Mouse (Mus musculus) embryonic facial prominence, embryonic 11.5 days (tissue): ENCODE measurements around the gene Sars2. TPM values are rescaled to one million over a fixed set of nuclear protein-coding genes. Genes with fewer than 3 reads are reported as not detected.

ENCODE experiments used
- ATAC-seq: fragments of 200-750 bp; cut with Nextera tagmentation; replicated peaks from 2 replicates; pipeline ENCODE4 v1.8.0; 2017; ENCODE audit warnings: low read depth; ENCODE audit not compliant: insufficient number of reproducible peaks, low FRiP score, low TSS enrichment
- DNase-seq: peaks from one replicate; pipeline ENCODE4 v3.0.0-alpha.2; 2015; ENCODE audit warnings: low spot score
- H3K27ac ChIP-seq: fragments of 300-500 bp; sonication (generic); replicated peaks from 2 replicates; pipeline ENCODE4 v1.5.1; 2014; ENCODE audit warnings: mild to moderate bottlenecking, low read depth, low read length, control low read depth
- H3K27me3 ChIP-seq: fragments of 300-500 bp; sonication (generic); 2 replicates; pipeline ENCODE4 v1.6.1; 2014; ENCODE audit warnings: mild to moderate bottlenecking, low read length, moderate library complexity, mixed read lengths; ENCODE audit not compliant: control insufficient read depth, insufficient read depth
- H3K36me3 ChIP-seq: fragments of 300-500 bp; sonication (generic); replicated peaks from 2 replicates; pipeline ENCODE4 v1.6.1; 2014; ENCODE audit warnings: low read depth, mild to moderate bottlenecking, low read length, moderate library complexity, mixed read lengths; ENCODE audit not compliant: control insufficient read depth, insufficient read depth
- H3K4me1 ChIP-seq: fragments of 300-500 bp; sonication (generic); 2 replicates; pipeline ENCODE4 v1.6.1; 2014; ENCODE audit warnings: low read length, mixed read lengths; ENCODE audit not compliant: control insufficient read depth, insufficient read depth
- H3K4me2 ChIP-seq: fragments of 300-500 bp; sonication (generic); 2 replicates; pipeline ENCODE4 v1.6.1; 2014; ENCODE audit warnings: low read depth, mild to moderate bottlenecking, control low read depth, low read length, moderate library complexity
- H3K4me3 ChIP-seq: fragments of 300-500 bp; sonication (generic); 2 replicates; pipeline ENCODE4 v1.5.1; 2014; ENCODE audit warnings: low read depth, low read length, control low read depth
- H3K9ac ChIP-seq: fragments of 300-500 bp; sonication (generic); replicated peaks from 2 replicates; pipeline ENCODE4 v1.6.1; 2014; ENCODE audit warnings: mild to moderate bottlenecking, control low read depth, low read length
- H3K9me3 ChIP-seq: fragments of 300-500 bp; sonication (generic); replicated peaks from 2 replicates; pipeline ENCODE4 v1.6.1; 2016; ENCODE audit warnings: mild to moderate bottlenecking, low read length, inconsistent platforms, mixed read lengths; ENCODE audit not compliant: control insufficient read depth
- WGBS: fragments of 180-500 bp; shearing (Covaris S2); extraction: QIAGEN DNeasy Blood & Tissue Kit; methylation state at CpG from one replicate; pipeline ENCODE4 v1.1.7; 2014; 5-methylcytosine and 5-hydroxymethylcytosine counted together
- polyA plus RNA-seq: library from polyadenylated mRNA; unstranded; fragments of >200 nt; fragmentation: Nextera tagmentation; extraction: Ambion mirVana; gene quantifications from 2 replicates; pipeline ENCODE4 v1.2.1, GENCODE M21; 2014

Gene Sars2
- polyA plus RNA-seq: 28.2 and 29.9 TPM in 2 replicates

DNA sequence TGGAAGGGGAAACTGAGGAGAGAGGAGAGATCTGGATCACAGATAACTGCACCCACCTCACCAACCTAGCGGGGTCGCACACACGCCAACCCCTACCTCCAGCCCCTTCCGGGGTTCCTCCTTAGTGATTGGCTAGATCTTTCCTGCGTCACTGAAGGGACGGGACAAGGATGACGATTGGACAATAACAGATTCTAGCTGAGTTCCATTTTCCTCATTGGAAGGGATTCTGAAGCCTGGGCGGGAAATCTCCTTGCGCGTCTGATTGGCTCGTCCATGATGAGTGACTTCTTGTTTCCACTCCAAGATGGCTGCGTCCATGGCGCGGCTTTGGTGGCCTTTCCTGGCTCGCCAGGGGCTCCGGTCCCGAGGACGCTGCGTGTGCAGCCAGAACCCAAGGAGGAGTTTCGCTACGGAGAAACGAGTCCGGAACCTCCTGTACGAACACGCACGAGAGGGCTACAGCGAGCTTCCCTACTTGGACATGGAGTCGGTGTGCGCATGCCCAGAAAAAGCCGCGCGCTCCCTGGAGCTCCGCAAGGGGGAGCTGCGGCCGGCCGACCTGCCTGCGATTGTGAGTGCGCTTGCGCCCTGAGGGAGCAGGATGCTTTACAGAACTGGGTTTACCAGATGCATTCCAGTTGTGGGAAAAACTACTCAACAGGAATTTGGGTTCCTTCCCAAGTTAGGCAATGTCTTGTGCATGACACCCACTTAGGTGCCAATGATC is at the start of gene Sars2, which contains the start of gene Mrps12:
TSS of gene Sars2 (plus strand) at position 284 of the 730 bp plus-strand sequence.
TSS of gene Mrps12 (minus strand) at position 112 of the 730 bp plus-strand sequence.
- peak within 1 kb of the TSS; percentile 81 for H3K9ac ChIP-seq
- ATAC-seq (peak; percentile 97), DNase-seq (peak; percentile 99)
- H3K36me3 ChIP-seq: no peaks in the 10 kb centered on the region; the same call in 1 of the 2 replicates
- H3K27me3 ChIP-seq: no peaks in the 10 kb centered on the region
- H3K4me3 ChIP-seq: peak within 1 kb of the TSS; percentile 73
- 0% methylated on average over 39 of the region's 39 CpGs for WGBS
- H3K4me2 ChIP-seq: peak within 1 kb of the TSS; percentile 78
- H3K9me3 ChIP-seq: no peaks in the 10 kb centered on the region
- H3K4me1 ChIP-seq: peaks cover 4% of the 10 kb centered on the region
- H3K27ac ChIP-seq: peak within 1 kb of the TSS; percentile 47; the same call in 1 of the 2 replicates

DNA sequence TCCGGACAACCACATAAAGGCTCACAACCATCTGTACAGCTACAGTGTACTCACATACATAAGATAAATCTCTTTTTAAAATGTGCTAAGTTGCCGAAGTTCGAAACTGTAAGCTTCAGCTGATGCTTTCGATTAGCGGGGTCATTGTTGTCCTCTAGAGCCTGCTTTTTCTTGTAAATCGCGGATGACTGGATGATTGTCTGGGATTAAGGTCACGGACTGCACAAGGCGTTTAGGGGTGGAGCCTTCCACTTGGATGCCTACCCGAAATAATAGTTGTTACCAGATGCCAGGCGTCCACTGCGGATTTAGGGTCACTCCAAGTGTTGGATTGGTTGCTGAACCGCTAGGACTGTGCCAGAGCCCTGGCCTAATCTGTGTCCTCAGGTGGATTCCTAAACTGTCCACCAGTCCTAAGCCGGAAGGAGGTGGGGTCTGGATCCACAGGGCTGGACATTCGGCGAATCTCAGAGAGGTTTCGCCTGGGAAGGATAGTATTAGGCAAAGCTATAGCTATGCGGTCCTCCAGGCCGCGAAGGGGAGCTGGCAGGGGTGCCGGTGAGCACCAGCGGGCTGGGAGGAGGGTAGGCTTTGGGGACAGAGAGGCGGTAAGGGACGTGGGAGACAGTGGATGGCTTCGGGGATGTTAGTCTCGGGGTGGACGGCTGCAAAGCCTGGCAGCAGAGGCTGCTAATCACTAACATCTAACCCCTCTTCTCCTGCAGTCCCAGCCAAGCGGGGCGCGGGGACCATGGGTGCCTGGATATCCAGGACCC is 49.1 kb upstream of the Sars2 start, which contains the start of gene Fbxo27:
TSS of gene Fbxo27 (plus strand) at position 305 of the 776 bp plus-strand sequence.
- H3K4me3 ChIP-seq: peak within 1 kb of the TSS; percentile 44
- peak; percentile 47 for DNase-seq
- no peaks in the 10 kb centered on the region for H3K36me3 ChIP-seq
- no peaks in the 10 kb centered on the region for H3K27me3 ChIP-seq
- WGBS: 24% methylated on average over 30 of the region's 30 CpGs
- H3K4me2 ChIP-seq: peak within 1 kb of the TSS; percentile 87
- peak; percentile 50 for ATAC-seq
- H3K9me3 ChIP-seq: no peaks in the 10 kb centered on the region
- peaks cover 2% of the 10 kb centered on the region for H3K4me1 ChIP-seq
- peak within 1 kb of the TSS; percentile 52 for H3K9ac ChIP-seq
- H3K27ac ChIP-seq: no peak within 1 kb of the TSS

DNA sequence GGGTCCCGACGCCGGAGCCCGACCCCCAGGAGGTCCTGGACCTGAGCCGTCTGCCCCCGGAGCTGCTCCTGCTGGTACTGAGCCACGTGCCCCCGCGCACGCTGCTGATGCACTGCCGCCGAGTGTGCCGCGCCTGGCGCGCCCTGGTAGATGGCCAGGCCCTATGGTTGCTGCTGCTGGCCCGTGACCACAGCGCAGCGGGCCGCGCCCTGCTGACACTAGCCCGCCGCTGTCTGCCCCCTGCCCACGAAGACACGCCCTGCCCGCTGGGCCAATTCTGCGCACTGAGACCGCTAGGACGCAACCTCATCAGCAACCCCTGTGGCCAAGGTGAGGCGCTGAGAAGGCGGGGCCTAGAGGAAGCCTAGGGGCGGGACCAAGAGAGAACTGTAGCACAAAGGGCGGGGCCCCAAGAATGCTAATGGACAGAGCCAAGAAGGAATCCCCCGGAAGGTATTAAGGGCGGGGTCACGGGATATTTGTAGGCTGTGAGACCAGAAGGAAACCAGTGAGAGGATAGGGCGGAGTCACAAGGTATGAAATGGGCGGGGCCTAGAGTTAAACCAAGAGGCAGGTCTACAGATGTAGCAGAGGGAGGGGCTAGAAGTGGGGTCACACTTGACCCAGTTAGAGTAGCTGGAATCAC is 48.3 kb upstream of the Sars2 start:
- peak; percentile 75 for ATAC-seq

DNA sequence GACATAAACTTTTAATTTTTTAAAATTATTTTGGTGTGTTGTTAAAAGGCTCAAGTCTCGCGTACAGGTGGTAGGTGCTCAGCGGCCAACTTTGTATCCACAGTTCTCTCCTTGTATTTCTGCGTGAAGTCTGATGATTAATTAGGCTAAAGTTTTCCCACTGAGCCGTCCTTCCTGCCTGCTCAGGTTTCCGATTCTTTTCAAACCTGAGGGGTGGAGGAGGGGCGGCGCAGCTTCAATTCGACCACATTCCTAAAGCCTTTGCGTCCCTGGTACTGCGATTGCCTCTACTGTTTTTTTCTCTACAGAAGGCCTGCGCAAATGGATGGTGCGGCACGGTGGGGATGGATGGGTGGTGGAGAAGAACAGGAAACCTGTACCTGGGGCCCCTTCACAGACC is 47.4 kb upstream of the Sars2 start:
- H3K4me1 ChIP-seq: peaks cover 2% of the 10 kb centered on the region
- no peak for ATAC-seq
- no peaks in the 10 kb centered on the region for H3K9me3 ChIP-seq
- 0 out of 2 replicates have a peak overlapping the region, but pooled peaks have one; percentile 3 for H3K4me3 ChIP-seq
- H3K9ac ChIP-seq: 0 out of 2 replicates have a peak overlapping the region, but pooled peaks have one; percentile 4
- H3K27me3 ChIP-seq: no peaks in the 10 kb centered on the region
- H3K4me2 ChIP-seq: peak overlapping the region; percentile 22; the same call in 1 of the 2 replicates
- DNase-seq: peak; percentile 79
- H3K27ac ChIP-seq: no peak overlapping the region
- H3K36me3 ChIP-seq: no peaks in the 10 kb centered on the region
- 4% methylated on average over 14 of the region's 14 CpGs for WGBS

More for the DNA sequence above, 48.3 kb upstream of the Sars2 start:
- no peak overlapping the region for H3K27ac ChIP-seq
- no peaks in the 10 kb centered on the region for H3K9me3 ChIP-seq
- under 1% methylated on average over 38 of the region's 38 CpGs for WGBS
- peaks cover 2% of the 10 kb centered on the region for H3K4me1 ChIP-seq
- peak overlapping the region; percentile 52 for H3K9ac ChIP-seq
- DNase-seq: peak; percentile 90
- H3K27me3 ChIP-seq: no peaks in the 10 kb centered on the region
- H3K4me2 ChIP-seq: peak overlapping the region; percentile 87
- H3K4me3 ChIP-seq: peak overlapping the region; percentile 44
- no peaks in the 10 kb centered on the region for H3K36me3 ChIP-seq

GRCm38 (mm10) chr7:28694966-28695511 is 46.8 kb upstream of the Sars2 start:
- no peaks in the 10 kb centered on the region for H3K9me3 ChIP-seq
- H3K27ac ChIP-seq: no peak overlapping the region
- DNase-seq (no peak), ATAC-seq (no peak)
- H3K4me2 ChIP-seq: peak overlapping the region; percentile 22; the same call in 1 of the 2 replicates
- WGBS: 38% methylated on average over 8 of the region's 8 CpGs
- peaks cover 2% of the 10 kb centered on the region for H3K4me1 ChIP-seq
- no peaks in the 10 kb centered on the region for H3K27me3 ChIP-seq
- no peak overlapping the region for H3K4me3 ChIP-seq
- no peaks in the 10 kb centered on the region for H3K36me3 ChIP-seq
- H3K9ac ChIP-seq: 0 out of 2 replicates have a peak overlapping the region, but pooled peaks have one; percentile 4

DNA sequence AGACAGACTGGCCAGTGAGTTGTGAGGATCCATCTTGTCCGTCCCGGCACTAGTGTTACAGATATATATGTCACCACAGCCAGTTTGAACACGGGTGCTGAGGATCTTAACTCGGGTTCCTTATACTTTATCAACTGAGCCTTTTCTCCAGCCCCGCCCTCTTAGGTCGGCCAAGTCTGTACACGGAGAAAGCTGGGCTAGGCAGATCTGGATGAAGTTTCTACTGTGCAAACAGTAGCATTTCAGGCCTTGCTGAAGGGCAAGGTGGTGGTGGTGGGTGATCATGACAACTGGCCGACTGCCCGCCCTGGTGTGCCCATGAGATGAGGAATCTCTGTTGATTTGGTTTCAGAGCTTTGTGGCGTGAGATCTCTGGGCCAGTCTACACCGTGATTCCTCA is 44.5 kb upstream of the Sars2 start:
- Histone ChIP-seq H3K4me1 (peaks cover 2% of the 10 kb centered on the region), H3K9me3 (no peaks in the 10 kb centered on the region), H3K9ac (no peak overlapping the region), H3K36me3 (no peaks in the 10 kb centered on the region), H3K4me2 (no peak overlapping the region), H3K27me3 (no peaks in the 10 kb centered on the region), H3K27ac (no peak overlapping the region), H3K4me3 (no peak overlapping the region)
- WGBS: 95% methylated on average over 11 of the region's 11 CpGs
- ATAC-seq (no peak), DNase-seq (no peak)

GRCm38 (mm10) chr7:28700269-28700668 is 41.5 kb upstream of the Sars2 start:
- Histone ChIP-seq H3K4me3 (no peak overlapping the region), H3K9me3 (no peaks in the 10 kb centered on the region), H3K27ac (no peak overlapping the region), H3K4me1 (no peaks in the 10 kb centered on the region), H3K36me3 (no peaks in the 10 kb centered on the region), H3K27me3 (no peaks in the 10 kb centered on the region), H3K4me2 (no peak overlapping the region), H3K9ac (no peak overlapping the region)
- DNase-seq: no peak
- no peak for ATAC-seq
- 98% methylated on average over 4 of the region's 4 CpGs for WGBS
